Mouse (Mus musculus) liver, embryonic 15.5 days (tissue): ENCODE data around the gene Mcemp1. TPM values are rescaled to one million over a fixed set of nuclear protein-coding genes. Genes with fewer than 3 reads are reported as not detected.

ENCODE experiments used
- ATAC-seq: fragments of 200-750 bp; cut with Nextera tagmentation; 2 replicates; pipeline ENCODE4 v1.8.0; 2017; ENCODE audit warnings: moderate number of reproducible peaks, mild to moderate bottlenecking, moderate library complexity; ENCODE audit not compliant: insufficient read depth
- H3K27ac ChIP-seq: fragments of 300-500 bp; sonication (generic); replicated peaks from 2 replicates; pipeline ENCODE4 v1.5.1; 2015; ENCODE audit warnings: mild to moderate bottlenecking, inconsistent platforms
- H3K27me3 ChIP-seq: fragments of 300-500 bp; sonication (generic); 2 replicates; pipeline ENCODE4 v1.6.1; 2015; ENCODE audit warnings: mild to moderate bottlenecking, inconsistent platforms
- H3K36me3 ChIP-seq: fragments of 300-500 bp; sonication (generic); replicated peaks from 2 replicates; pipeline ENCODE4 v1.6.1; 2015; ENCODE audit warnings: moderate library complexity, mild to moderate bottlenecking, inconsistent platforms
- H3K4me1 ChIP-seq: fragments of 300-500 bp; sonication (generic); replicated peaks from 2 replicates; pipeline ENCODE4 v1.6.1; 2015; ENCODE audit warnings: inconsistent platforms
- H3K4me2 ChIP-seq: fragments of 300-500 bp; sonication (generic); 2 replicates; pipeline ENCODE4 v1.6.1; 2015; ENCODE audit warnings: moderate library complexity, mild to moderate bottlenecking, inconsistent platforms
- H3K4me3 ChIP-seq: fragments of 300-500 bp; sonication (generic); replicated peaks from 2 replicates; pipeline ENCODE4 v1.5.1; 2015; ENCODE audit warnings: mild to moderate bottlenecking, inconsistent platforms
- H3K9ac ChIP-seq: fragments of 300-500 bp; sonication (generic); 2 replicates; pipeline ENCODE4 v1.6.1; 2015; ENCODE audit warnings: moderate library complexity, mild to moderate bottlenecking, inconsistent platforms
- H3K9me3 ChIP-seq: fragments of 300-500 bp; sonication (generic); replicated peaks from 2 replicates; pipeline ENCODE4 v1.6.1; 2016; ENCODE audit warnings: inconsistent platforms
- WGBS: fragments of 180-500 bp; shearing (Covaris S2); methylation state at CpG from one replicate; pipeline ENCODE4 v1.1.7; 2015; ENCODE audit warnings: mixed read lengths; ENCODE audit not compliant: insufficient replicate concordance; 5-methylcytosine and 5-hydroxymethylcytosine counted together
- polyA plus RNA-seq: library from polyadenylated mRNA; unstranded; fragments of >200 nt; fragmentation: Nextera tagmentation; extraction: Ambion mirVana; gene quantifications from 2 replicates; pipeline ENCODE4 v1.2.1, GENCODE M21; 2015

Gene Mcemp1
- polyA plus RNA-seq, 1 experiment from 2014 or later, result 8.2 TPM

DNA sequence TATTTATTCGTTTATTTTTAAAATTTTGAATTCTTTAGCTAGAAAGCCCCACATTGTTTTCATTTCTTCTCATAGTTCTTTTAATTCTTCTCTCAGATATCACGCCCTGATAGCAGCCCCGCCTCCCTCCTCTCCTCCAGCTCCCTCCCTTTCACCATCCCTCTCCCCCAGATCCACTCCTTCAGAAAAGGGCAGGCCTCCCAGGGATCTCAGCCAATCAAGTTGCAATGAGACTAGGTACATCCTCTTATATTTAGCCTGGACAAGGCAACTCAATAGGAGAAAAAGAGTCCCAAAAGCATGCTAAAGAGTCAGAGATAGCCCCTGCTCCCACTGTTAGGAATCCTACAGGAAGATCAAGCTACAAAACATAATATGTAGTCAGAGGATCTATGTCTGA, 9.1 kb downstream of the Mcemp1 start:
- 46% methylated on average over 3 of the region's 3 CpGs for WGBS
- Histone ChIP-seq H3K27ac (no peak overlapping the region), H3K4me1 (peaks cover 35% of the 10 kb centered on the region), H3K4me3 (no peak overlapping the region), H3K9me3 (no peaks in the 10 kb centered on the region), H3K9ac (no peak overlapping the region), H3K36me3 (peaks cover 10% of the 10 kb centered on the region), H3K27me3 (no peaks in the 10 kb centered on the region), H3K4me2 (no peak overlapping the region)
- ATAC-seq, result no peak

GRCm38 (mm10) chr8:3676131-3676992, 10.8 kb downstream of the Mcemp1 start, which contains the start of gene Trappc5:
TSS of gene Trappc5 (plus strand) at chr8:3676299.
- peak within 1 kb of the TSS; percentile 85 for H3K4me3 ChIP-seq
- peaks cover 35% of the 10 kb centered on the region for H3K4me1 ChIP-seq
- peaks cover 21% of the 10 kb centered on the region for H3K36me3 ChIP-seq
- ATAC-seq, result peak; percentile 92
- peak within 1 kb of the TSS; percentile 82 for H3K4me2 ChIP-seq
- H3K27ac ChIP-seq, result peak within 1 kb of the TSS; percentile 86
- no peaks in the 10 kb centered on the region for H3K9me3 ChIP-seq
- H3K27me3 ChIP-seq, result no peaks in the 10 kb centered on the region
- 1% methylated on average over 61 of the region's 61 CpGs for WGBS
- H3K9ac ChIP-seq, result peak within 1 kb of the TSS; percentile 93

DNA sequence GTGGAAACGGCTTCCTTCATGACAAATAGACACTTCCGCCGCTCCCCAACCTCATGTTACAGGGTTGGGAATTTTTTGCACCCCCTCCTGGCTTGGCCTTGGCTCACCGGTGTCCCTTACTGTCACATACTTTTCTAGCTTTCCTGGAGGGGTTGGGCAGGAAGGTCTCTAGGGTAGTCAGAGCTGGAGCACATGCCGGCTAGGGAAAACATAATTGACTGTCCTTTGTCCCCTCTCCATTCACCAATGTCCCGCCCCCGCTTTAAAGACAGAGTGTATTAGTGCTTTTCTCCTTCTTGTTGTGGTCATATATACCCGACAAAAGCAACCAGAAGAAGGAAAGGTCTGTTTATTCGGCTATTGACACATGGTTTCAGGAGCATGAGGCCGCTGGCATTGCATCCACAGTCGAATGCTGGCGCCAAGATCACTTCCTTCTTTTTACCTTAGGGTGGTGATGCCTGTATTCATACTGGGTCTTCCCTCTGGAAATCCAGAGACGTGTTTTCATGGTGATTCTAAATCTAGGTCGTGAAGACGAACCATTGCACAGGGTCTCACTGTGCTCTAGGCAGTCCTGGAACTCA, 11.5 kb downstream of the Mcemp1 start:
- peaks cover 32% of the 10 kb centered on the region for H3K4me1 ChIP-seq
- peak overlapping the region; percentile 93 for H3K9ac ChIP-seq
- no peaks in the 10 kb centered on the region for H3K9me3 ChIP-seq
- peak overlapping the region; percentile 86 for H3K27ac ChIP-seq
- ATAC-seq, result peak; percentile 20
- WGBS, result 1% methylated on average over 15 of the region's 15 CpGs
- peak overlapping the region; percentile 82 for H3K4me2 ChIP-seq
- H3K36me3 ChIP-seq, result peaks cover 21% of the 10 kb centered on the region
- H3K4me3 ChIP-seq, result peak overlapping the region; percentile 85
- H3K27me3 ChIP-seq, result no peaks in the 10 kb centered on the region

DNA sequence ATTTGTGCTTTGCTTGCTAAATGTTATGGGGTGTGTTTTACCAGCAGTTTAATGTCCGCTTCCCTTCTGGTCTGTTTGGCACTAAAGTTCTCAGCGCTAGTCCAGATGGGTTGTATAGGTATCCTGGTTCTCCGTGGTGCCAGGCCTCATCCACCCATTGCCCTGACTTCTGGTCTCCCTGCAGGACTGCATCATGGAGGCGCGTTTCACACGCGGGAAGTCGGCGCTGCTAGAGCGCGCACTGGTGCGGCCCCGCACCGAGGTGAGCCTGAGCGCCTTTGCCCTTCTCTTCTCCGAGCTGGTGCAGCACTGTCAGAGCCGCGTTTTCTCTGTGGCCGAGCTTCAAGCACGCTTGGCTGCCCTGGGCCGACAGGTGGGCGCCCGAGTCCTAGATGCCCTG, 13.3 kb downstream of the Mcemp1 start:
- Histone ChIP-seq H3K4me2 (no peak overlapping the region), H3K9ac (no peak overlapping the region), H3K27ac (no peak overlapping the region), H3K36me3 (peaks cover 21% of the 10 kb centered on the region), H3K9me3 (no peaks in the 10 kb centered on the region), H3K27me3 (no peaks in the 10 kb centered on the region), H3K4me1 (peaks cover 26% of the 10 kb centered on the region), H3K4me3 (no peak overlapping the region)
- ATAC-seq, result no peak
- whole genome bisulfite sequencing, result 87% methylated on average over 23 of the region's 23 CpGs

GRCm38 (mm10) chr8:3679236-3679635, 13.7 kb downstream of the Mcemp1 start:
- H3K27ac ChIP-seq, result no peak overlapping the region
- H3K4me2 ChIP-seq, result no peak overlapping the region
- no peaks in the 10 kb centered on the region for H3K27me3 ChIP-seq
- no peak overlapping the region for H3K4me3 ChIP-seq
- WGBS, result 87% methylated on average over 23 of the region's 23 CpGs
- ATAC-seq, result no peak
- peaks cover 26% of the 10 kb centered on the region for H3K4me1 ChIP-seq
- no peak overlapping the region for H3K9ac ChIP-seq
- no peaks in the 10 kb centered on the region for H3K9me3 ChIP-seq
- H3K36me3 ChIP-seq, result peaks cover 21% of the 10 kb centered on the region

DNA sequence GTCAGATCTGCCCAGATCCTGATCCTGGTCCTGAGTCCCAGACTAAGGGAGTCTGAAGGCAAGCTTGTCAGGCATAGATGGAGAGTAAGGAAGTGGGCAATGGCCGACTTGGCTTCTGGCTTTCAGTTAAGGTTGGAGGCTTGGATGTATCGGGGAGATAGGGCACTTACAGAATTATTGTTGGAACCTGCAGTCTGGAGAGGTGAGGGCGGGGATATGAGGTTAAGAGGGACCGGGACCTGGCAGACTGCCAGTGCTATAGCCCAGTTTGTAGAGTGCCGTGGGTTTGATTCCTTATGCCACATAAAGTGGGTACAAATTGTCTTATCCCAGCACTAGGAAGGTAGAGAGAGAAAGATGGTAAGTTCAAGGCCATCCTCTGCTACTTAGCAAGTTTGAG, 14.1 kb downstream of the Mcemp1 start:
- 73% methylated on average over 5 of the region's 5 CpGs for WGBS
- Histone ChIP-seq H3K9ac (no peak overlapping the region), H3K36me3 (peaks cover 21% of the 10 kb centered on the region), H3K4me3 (no peak overlapping the region), H3K9me3 (no peaks in the 10 kb centered on the region), H3K4me2 (no peak overlapping the region), H3K27ac (no peak overlapping the region), H3K27me3 (no peaks in the 10 kb centered on the region), H3K4me1 (peaks cover 26% of the 10 kb centered on the region)
- ATAC-seq, result no peak

GRCm38 (mm10) chr8:3682435-3682834, 16.9 kb downstream of the Mcemp1 start:
- Histone ChIP-seq H3K27ac (no peak overlapping the region), H3K9me3 (no peaks in the 10 kb centered on the region), H3K4me3 (no peak overlapping the region), H3K36me3 (peaks cover 21% of the 10 kb centered on the region), H3K4me2 (no peak overlapping the region), H3K27me3 (no peaks in the 10 kb centered on the region), H3K4me1 (peaks cover 14% of the 10 kb centered on the region), H3K9ac (no peak overlapping the region)
- no peak for ATAC-seq
- WGBS, result 59% methylated on average over 5 of the region's 5 CpGs

DNA sequence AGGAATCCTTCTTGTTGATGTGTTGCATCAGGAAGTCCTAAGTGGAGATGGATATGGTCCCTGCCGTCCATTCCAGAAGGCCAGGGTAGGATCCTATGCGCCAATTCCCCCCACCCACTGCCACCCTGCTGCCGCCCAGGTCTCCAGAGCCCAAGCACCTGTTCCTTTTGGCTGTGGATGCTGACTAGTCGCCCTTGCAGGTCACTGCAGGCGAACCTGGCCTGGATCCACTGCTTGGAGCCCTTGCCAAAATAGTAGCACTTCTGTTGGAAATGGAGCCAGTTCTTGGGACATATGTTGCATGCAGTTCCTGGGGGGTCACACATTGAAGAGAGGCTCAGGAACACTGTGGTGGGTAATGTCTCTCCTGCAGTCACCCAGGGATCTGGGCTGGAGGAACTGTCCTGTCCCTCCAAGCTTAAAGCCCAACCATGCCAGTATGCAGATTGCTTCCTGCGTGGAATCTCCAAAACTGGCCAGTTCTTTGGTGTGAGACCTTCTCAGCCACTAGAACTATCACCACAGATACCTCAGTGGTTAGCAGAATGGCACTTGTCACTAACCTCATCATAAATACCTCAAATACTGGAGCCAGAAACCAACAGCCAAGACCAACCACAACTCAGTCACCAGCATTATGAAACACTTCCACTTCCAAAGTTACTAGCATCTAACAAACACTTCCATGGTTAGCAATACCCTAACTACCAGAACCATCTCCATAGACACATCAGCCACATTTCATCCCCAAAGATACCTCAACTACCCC, 18.0 kb downstream of the Mcemp1 start:
- no peak overlapping the region for H3K27ac ChIP-seq
- H3K9me3 ChIP-seq, result no peaks in the 10 kb centered on the region
- no peak overlapping the region for H3K9ac ChIP-seq
- WGBS, result 51% methylated on average over 6 of the region's 6 CpGs
- peaks cover 21% of the 10 kb centered on the region for H3K36me3 ChIP-seq
- no peaks in the 10 kb centered on the region for H3K27me3 ChIP-seq
- ATAC-seq, result no peak
- H3K4me1 ChIP-seq, result 0 out of 2 replicates have a peak, but pooled peaks cover 3% of the 10 kb centered on the region
- no peak overlapping the region for H3K4me3 ChIP-seq
- H3K4me2 ChIP-seq, result no peak overlapping the region

GRCm38 (mm10) chr8:3684530-3684929, 19.0 kb downstream of the Mcemp1 start:
- Histone ChIP-seq H3K27me3 (no peaks in the 10 kb centered on the region), H3K9ac (no peak overlapping the region), H3K9me3 (no peaks in the 10 kb centered on the region), H3K4me3 (no peak overlapping the region), H3K4me2 (no peak overlapping the region), H3K4me1 (no peaks in the 10 kb centered on the region), H3K27ac (no peak overlapping the region), H3K36me3 (peaks cover 12% of the 10 kb centered on the region)
- ATAC-seq, result no peak

- Histone ChIP-seq H3K36me3 (peaks cover 3% of the 10 kb centered on the region; the same call in 1 of the 2 replicates), H3K4me3 (no peak overlapping the region), H3K27me3 (no peaks in the 10 kb centered on the region), H3K27ac (no peak overlapping the region), H3K9ac (no peak overlapping the region), H3K4me1 (no peaks in the 10 kb centered on the region), H3K4me2 (no peak overlapping the region), H3K9me3 (no peaks in the 10 kb centered on the region)
- WGBS, result 43% methylated on average over 5 of the region's 5 CpGs
- ATAC-seq, result no peak
Measured at GRCm38 (mm10) chr8:3685422-3685821, 19.9 kb downstream of the Mcemp1 start.

DNA sequence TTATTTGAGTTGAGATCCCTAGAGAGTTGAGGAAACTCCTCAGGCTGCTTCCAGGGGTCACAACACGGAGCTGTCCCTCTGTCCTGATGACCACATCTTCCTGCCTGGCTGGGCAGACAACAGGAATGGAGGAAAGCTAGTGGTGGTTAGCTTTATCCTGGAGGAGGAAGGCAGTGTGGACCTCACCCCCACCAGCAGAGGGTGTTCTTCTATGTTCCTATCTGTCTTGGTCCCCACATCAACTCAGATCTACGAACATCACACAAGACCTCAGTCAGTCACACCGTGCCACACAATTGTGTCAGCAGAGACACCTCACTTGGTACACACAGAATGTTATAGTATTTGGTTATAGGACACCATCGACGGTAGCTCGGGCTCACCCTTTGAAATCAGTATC, 22.0 kb downstream of the Mcemp1 start:
- no peaks in the 10 kb centered on the region for H3K9me3 ChIP-seq
- H3K4me2 ChIP-seq, result no peak overlapping the region
- H3K9ac ChIP-seq, result no peak overlapping the region
- WGBS, result 48% methylated on average over 6 of the region's 6 CpGs
- H3K27me3 ChIP-seq, result no peaks in the 10 kb centered on the region
- no peak overlapping the region for H3K4me3 ChIP-seq
- no peak for ATAC-seq
- H3K36me3 ChIP-seq, result no peaks in the 10 kb centered on the region
- H3K27ac ChIP-seq, result no peak overlapping the region
- no peaks in the 10 kb centered on the region for H3K4me1 ChIP-seq
